Mouse (Mus musculus) hindlimb bud, embryonic 11.5 days (tissue): Measurements from ENCODE around the gene Dnase1l2.
"Not testable (repeated sequence)": the region's sequence is repeated elsewhere in the genome, so short reads cannot be mapped to it uniquely, and the experiment has no call there.

Experiments used
- DNase-seq: peaks from one replicate; pipeline ENCODE4 v3.0.0-alpha.2; 2012; ENCODE audit warnings: low read depth, low spot score; ENCODE audit errors: extremely low spot score

The Dnase1l2 gene

DNA sequence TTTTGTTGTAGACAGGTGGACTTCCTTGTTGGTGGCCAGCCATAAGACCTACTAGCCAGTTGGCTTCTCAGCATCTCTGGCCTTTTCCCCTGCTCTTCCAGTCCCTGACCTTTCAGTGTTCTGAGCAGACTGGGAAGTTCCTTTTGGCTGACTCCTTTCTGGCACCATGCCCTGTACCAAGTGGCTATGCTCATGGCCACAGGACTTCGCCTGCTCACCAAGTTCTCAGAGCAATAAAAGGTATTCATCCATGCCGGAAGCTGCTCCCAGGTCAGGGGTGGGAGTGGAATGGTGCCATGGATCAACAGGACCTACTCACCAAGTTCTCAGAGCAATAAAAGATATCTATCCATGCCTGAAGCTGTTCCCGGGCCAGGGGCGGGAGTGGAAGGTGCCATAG, 29.6 kb upstream of the Dnase1l2 start:
- no peak for DNase-seq

DNA sequence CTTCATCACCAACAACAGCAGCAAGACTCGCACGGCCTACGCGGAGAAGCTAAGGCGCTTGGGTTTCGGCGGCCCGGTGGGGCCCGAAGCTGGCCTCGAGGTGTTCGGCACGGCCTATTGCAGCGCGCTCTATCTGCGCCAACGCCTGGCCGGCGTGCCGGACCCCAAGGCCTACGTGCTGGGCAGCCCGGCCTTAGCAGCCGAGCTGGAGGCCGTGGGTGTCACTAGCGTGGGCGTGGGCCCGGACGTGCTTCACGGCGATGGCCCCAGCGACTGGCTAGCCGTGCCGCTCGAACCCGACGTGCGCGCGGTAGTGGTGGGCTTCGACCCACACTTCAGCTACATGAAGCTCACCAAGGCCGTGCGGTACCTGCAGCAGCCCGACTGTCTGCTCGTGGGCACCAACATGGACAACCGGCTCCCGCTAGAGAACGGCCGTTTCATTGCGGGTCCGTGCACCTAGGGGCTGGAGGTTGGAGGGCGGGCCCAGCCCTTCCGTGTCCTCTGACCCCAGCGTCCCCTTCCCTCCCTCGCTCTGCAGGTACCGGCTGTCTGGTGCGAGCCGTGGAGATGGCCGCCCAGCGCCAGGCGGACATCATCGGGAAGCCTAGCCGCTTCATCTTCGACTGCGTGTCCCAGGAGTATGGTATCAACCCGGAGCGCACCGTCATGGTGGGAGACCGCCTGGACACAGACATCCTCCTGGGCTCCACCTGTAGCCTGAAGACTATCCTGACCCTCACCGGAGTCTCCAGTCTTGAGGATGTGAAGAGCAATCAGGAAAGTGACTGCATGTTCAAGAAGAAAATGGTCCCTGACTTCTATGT, 28.0 kb upstream of the Dnase1l2 start:
- DNase-seq: no peak

DNA sequence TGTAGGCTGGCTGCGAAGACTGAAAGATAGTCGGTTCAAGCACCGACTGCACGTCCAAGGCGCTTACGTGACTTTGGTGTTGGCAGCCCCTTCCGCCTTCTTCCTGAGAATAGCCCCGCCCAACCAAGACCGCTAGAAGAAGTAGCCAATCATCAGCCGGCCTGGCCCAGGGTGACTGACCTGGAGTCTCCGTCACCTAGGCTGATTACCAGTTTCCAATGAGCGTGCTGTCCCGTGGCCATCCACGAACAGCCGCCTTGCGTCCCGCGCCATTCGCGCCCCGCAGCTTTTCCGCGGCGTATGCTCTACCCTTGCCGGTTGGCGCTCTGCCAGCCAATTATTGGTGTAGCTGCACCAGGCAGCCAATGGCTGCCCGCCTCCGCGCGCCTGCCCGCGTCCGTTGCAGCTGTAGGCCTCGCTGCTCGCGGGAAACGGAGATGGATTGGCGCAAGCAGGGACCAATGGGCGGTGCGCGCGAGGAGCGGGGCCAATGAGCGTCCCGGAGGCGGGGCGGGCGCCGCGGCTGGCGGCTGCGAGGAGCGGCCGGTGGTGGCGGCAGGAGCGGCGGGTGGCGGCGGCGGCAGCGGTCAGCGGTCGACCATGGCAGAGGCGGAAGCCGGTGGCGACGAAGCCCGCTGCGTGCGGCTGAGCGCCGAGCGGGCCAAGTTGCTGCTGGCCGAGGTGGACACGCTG, 27.2 kb upstream of the Dnase1l2 start, which contains the start of the genes E4f1 and Pgp:
TSS of gene E4f1 (minus strand) at position 404 of the 693 bp plus-strand sequence.
TSS of gene Pgp (plus strand) at position 483 of the 693 bp plus-strand sequence.
- peak; percentile 88 for DNase-seq

GRCm38 (mm10) chr17:24469336-24469909, 26.5 kb upstream of the Dnase1l2 start:
- no peak for DNase-seq

DNA sequence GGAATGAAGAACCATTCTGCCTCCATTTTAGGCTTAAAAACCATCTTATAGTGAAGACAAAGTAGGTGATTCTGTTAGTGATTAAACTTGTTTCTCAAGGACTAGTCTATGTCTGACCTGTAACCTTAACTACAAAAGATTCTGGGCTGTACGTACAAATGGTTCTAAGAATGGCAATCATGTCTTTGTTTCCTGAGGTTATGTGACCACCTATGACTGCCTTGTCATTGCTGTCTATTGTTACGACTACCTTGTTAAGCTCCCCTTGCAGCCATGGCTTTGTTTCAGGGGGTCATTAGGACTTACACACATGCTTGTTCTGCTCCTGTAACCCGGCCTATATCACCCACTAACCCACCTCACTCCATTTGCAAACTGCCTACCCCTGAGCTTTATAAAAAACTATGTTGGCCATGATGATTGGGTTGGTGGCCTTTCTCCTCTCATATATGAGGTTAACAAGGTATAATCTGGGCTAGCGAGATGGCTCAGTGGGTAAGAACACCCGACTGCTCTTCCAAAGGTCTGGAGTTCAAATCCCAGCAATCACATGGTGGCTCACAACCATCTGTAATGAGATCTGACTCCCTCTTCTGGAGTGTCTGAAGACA, 25.8 kb upstream of the Dnase1l2 start:
- DNase-seq: no peak

DNA sequence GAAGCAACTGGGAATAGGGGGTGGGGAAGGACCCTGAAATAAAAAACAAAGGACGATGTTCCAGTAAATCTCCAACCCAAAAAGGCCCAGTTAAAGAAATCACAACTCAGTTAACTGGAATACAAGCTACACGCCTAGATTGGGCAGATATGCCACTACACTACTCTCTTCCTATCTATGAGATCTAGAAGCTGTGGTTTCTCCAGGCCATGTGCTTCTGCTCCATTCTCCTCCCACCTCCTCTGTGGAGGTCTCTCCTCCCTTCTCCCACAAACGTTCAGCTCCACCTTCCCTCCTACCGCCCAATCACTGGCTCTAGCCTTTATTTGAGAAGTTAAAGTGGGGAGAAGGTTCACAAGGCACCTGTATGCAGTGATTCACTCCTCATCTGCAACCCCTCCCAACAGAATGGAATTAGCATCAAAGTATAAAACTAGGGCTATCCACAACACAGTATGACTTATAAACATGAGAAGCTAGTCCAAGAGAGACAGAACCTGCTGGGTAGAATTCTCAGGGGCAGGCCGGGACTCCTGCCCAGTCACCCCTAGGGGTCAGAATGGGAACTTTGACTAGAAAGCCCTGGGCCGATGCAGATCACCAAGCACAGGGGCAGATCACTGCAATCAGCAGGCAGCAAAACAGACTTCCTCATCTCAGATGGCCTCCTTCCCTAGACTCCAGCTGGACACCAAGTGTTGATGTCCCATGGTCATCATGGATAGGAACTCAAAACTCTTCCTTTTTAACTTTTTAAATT, 20.6 kb upstream of the Dnase1l2 start:
- DNase-seq: no peak

- DNase-seq: no peak
These were observed 20.0 kb upstream of the Dnase1l2 start for GRCm38 (mm10) chr17:24462932-24463331.

- peak; percentile 28 for DNase-seq
These were observed 18.7 kb upstream of the Dnase1l2 start for GRCm38 (mm10) chr17:24461580-24461979.

DNA sequence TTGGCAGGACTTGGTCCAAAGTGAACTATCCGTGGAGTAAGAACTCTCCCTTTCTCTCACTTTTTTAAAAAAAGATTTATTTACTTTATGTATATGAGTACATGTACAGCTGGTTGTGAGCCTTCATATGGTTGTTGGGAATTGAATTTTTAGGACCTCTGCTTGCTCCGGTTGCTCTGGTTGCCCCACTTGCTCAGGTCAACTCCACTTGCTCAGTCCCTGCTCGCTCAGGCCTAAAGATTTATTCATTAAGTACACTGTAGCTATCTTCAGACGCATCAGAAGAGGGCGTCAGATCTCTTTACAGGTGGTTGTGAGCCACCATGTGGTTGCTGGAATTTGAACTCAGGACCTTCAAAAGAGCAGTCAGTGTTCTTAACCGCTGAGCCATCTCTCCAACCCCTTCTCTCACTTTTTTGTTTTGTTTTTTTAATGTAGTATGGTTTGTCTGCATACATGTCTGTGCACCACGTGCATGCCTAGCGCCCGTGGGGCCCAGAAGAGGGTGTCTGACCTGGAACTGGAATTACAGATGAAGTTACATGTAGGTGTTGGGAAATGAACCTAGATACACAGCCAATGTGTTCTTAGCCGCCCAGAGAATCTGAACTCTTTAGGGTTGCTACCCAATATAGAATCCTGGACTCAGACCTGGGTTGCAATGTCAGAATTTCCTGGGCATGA, 12.8 kb upstream of the Dnase1l2 start:
- not testable (repeated sequence) for DNase-seq

DNA sequence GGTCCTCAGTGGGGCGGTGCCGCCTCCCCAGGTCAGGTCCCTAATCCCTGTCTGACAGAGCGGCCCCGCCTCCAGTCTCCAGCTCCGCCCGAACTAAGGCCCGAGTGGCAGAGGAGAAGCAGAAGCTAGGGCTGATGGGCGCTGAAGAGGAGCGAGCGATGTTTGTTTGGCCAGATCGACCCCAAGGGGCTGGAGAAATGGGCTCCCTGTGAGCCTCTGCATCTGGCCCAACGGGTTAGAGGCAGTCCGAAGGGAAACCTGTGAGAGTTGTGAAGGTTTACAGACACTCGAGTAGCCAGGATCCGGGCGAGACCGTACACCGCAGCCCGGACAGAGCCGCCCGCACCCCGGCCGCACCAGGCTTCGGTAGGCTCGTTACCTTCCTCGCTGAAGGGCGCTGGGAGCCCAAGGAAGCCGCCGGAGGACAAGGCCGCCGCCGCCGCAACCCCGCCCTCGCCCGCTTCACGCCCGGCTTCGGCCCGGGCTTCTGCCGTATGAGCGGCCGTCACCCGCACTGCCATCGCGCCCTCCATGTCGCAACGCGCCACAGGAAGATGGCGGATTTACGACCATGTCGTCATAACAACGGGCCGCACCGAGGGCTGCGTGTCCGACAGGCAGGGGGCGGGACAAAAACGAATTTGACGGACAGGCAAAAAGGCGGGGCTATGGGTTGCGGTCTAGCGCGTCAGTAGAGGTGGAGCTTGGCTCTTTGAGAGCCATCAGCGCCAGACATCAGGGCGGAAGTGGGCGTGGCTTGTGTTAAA, 12.0 kb upstream of the Dnase1l2 start:
- DNase-seq: peak; percentile 95

GRCm38 (mm10) chr17:24454218-24454755, 11.4 kb upstream of the Dnase1l2 start:
- DNase-seq: no peak

DNA sequence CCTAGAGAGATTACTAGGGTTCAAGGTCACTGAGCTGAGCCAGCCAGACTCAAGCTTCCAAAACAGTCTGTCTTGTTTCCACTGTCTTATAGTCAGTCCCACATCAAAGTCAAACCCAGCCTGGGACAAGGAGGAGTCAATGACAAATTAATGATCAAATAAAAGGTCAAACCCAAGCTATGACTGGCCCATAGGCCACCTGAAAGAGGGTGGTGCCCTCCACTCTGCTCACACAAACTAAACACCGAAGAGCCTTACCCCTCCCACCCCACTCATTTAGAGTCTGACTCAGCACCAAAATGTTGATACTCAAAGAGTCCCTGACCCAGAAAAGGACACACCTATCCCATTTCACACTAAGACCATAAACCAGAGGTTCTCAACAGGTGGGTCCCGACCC, 10.5 kb upstream of the Dnase1l2 start:
- no peak for DNase-seq

GRCm38 (mm10) chr17:24451220-24451619, 8.3 kb upstream of the Dnase1l2 start:
- DNase-seq: no peak

DNA sequence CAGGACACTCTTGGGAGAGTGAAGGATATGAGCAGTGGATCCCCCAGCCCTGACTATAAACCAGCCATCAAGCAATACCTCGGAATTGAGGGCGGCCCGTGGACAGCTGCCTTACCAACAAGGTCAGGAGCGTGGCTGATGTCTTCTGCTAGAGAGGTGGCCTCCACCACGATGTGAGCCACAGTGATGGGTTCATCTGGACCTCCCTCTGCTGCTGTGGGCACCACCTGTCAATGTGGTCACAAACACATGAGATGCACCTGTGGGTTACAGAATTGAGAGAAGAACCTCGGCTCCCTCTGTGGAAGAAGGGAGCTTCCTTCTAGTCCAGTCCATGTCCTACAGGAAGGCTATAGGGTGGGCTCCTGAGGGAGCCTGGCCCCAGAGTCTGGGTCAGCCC, 6.6 kb upstream of the Dnase1l2 start:
- DNase-seq: no peak

DNA sequence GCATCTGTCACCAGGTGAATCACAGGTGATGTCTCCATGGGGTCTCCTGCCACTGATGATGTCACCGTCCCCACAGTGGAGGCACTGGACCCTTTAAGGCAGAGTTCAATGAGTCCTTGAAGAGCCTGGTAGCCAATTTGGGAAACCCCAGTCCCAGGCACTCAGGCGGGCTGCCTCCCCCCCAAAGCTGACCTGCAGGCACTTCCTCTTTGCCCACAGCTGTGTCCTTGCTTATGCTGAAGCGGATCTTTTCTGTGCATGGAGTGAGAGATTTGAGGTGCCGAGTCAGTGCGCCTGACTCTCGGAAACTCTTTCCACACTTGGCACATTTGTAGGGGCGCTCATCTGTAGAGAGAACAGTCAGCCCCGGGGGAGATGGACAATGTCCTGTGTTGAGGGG, 3.7 kb upstream of the Dnase1l2 start:
- no peak for DNase-seq

GRCm38 (mm10) chr17:24443409-24443808, 504 bp upstream of the Dnase1l2 start:
- DNase-seq: no peak

GRCm38 (mm10) chr17:24442107-24442506, 798 bp downstream of the Dnase1l2 start:
- DNase-seq: no peak

GRCm38 (mm10) chr17:24441148-24441547, 1.8 kb downstream of the Dnase1l2 start:
- no peak for DNase-seq

DNA sequence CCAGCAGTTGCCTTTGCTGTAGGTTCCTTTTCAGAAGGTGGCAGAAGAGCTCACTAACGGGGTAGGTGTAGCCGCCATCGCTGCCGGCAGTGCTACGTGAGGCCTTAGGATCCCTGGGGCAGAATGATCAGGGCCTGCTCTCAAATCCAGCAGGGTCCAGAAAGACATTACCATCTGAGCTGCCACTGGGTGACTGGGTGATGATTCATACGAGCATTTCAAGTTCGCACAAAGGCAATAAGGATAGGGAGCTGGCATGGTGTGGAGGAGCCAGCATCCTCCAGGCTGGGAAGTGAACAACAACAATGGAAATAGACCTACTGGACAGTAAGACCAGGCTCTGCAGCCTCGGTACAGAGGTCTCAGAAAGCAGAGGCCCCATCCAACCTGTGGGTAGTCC, 2.5 kb downstream of the Dnase1l2 start:
- DNase-seq: no peak
